ENCODE assay signal across 7 mouse cellular contexts in genomic region chr10:70096366-70097188, GRCm38 (mm10). TPM values are rescaled to one million over a fixed set of nuclear protein-coding genes. Genes with fewer than 3 reads are reported as not detected.
DNase-seq lines count a peak whose midpoint lies in the region; ATAC-seq and TF ChIP-seq lines count a peak whose summit lies in the region.

TSS of gene Ccdc6 (plus strand) at chr10:70097121.

- DNase-seq in adrenal gland, postnatal 10 days: peak; percentile 93
- peak; percentile 77 for DNase-seq in embryo, embryonic 9.5 days (ENCODE audit: extremely low spot score)
- no peak for DNase-seq in gonadal fat pad, adult 2 months (ENCODE audit: low read depth)
- DNase-seq in limb, embryonic 11.5 days (ENCODE audit: low spot score): peak; percentile 87

- H3K27me3 ChIP-seq in intestine, postnatal 0 days (replicated peaks; ENCODE audit: control insufficient read depth, insufficient read depth, low read length): no peaks in the 10 kb centered on the region
- H3K27me3 ChIP-seq in limb, embryonic 11.5 days (ENCODE audit: control insufficient read depth, insufficient read depth, low read length): no peaks in the 10 kb centered on the region
- H3K27me3 ChIP-seq in midbrain, embryonic 13.5 days: no peaks in the 10 kb centered on the region
- H3K27me3 ChIP-seq in small intestine, adult 2 months (ENCODE audit: control insufficient read depth, insufficient read depth, low read length): no peaks in the 10 kb centered on the region

- 0 out of 2 replicates have a peak, but pooled peaks cover 5% of the 10 kb centered on the region for H3K4me1 ChIP-seq in intestine, postnatal 0 days (replicated peaks; ENCODE audit: control insufficient read depth, insufficient read depth, low read length)
- H3K4me1 ChIP-seq in limb, embryonic 11.5 days (ENCODE audit: control insufficient read depth, insufficient read depth, low read length): peaks cover 14% of the 10 kb centered on the region
- peaks cover 46% of the 10 kb centered on the region for H3K4me1 ChIP-seq in midbrain, embryonic 13.5 days (replicated peaks)
- H3K4me1 ChIP-seq in small intestine, adult 2 months (ENCODE audit: control insufficient read depth, insufficient read depth, insufficient read length, low read length): peaks cover 14% of the 10 kb centered on the region; the same call in 1 of the 2 replicates

- H3K36me3 ChIP-seq in intestine, postnatal 0 days (ENCODE audit: control insufficient read depth, insufficient read depth): no peaks in the 10 kb centered on the region
- H3K36me3 ChIP-seq in limb, embryonic 11.5 days (ENCODE audit: control insufficient read depth, insufficient read depth, low read length): no peaks in the 10 kb centered on the region
- H3K36me3 ChIP-seq in midbrain, embryonic 13.5 days: peaks cover 3% of the 10 kb centered on the region; the same call in 1 of the 2 replicates
- no peaks in the 10 kb centered on the region for H3K36me3 ChIP-seq in small intestine, adult 2 months (ENCODE audit: control insufficient read depth, insufficient read depth, low read length)

- H3K9me3 ChIP-seq in intestine, postnatal 0 days (ENCODE audit: control insufficient read depth): no peaks in the 10 kb centered on the region
- no peaks in the 10 kb centered on the region for H3K9me3 ChIP-seq in limb, embryonic 11.5 days (ENCODE audit: control insufficient read depth, low read length)
- no peaks in the 10 kb centered on the region for H3K9me3 ChIP-seq in midbrain, embryonic 13.5 days

- H3K27ac ChIP-seq in intestine, postnatal 0 days (ENCODE audit: low read depth, low read length): peak within 1 kb of the TSS; percentile 92
- peak within 1 kb of the TSS; percentile 67 for H3K27ac ChIP-seq in limb, embryonic 11.5 days (replicated peaks; ENCODE audit: low read depth, low read length)
- peak within 1 kb of the TSS; percentile 85 for H3K27ac ChIP-seq in midbrain, embryonic 13.5 days
- H3K27ac ChIP-seq in small intestine, adult 2 months (ENCODE audit: insufficient read depth, low read depth, low read length): peak within 1 kb of the TSS; percentile 95

- peak; percentile 87 for ATAC-seq in intestine, postnatal 0 days
- peak; percentile 72 for ATAC-seq in limb, embryonic 11.5 days (ENCODE audit: insufficient number of reproducible peaks, low FRiP score, low TSS enrichment, low read depth)
- ATAC-seq in midbrain, embryonic 13.5 days: peak; percentile 92

- H3K4me2 ChIP-seq in intestine, postnatal 0 days (replicated peaks; ENCODE audit: low read depth): peak within 1 kb of the TSS; percentile 93
- H3K4me2 ChIP-seq in limb, embryonic 11.5 days (ENCODE audit: low read depth, severe bottlenecking): peak within 1 kb of the TSS; percentile 83
- peak within 1 kb of the TSS; percentile 82 for H3K4me2 ChIP-seq in midbrain, embryonic 13.5 days (replicated peaks)

- peak within 1 kb of the TSS; percentile 82 for H3K9ac ChIP-seq in intestine, postnatal 0 days (ENCODE audit: low read depth, low read length)
- H3K9ac ChIP-seq in limb, embryonic 11.5 days (ENCODE audit: low read length): peak within 1 kb of the TSS; percentile 87
- peak within 1 kb of the TSS; percentile 95 for H3K9ac ChIP-seq in midbrain, embryonic 13.5 days (replicated peaks)

- peak within 1 kb of the TSS; percentile 91 for H3K4me3 ChIP-seq in intestine, postnatal 0 days (ENCODE audit: low read depth, low read length)
- peak within 1 kb of the TSS; percentile 95 for H3K4me3 ChIP-seq in limb, embryonic 11.5 days (ENCODE audit: low read depth, low read length)
- peak within 1 kb of the TSS; percentile 99 for H3K4me3 ChIP-seq in midbrain, embryonic 13.5 days (replicated peaks)
- H3K4me3 ChIP-seq in small intestine, adult 2 months (ENCODE audit: low read depth, low read length): peak within 1 kb of the TSS; percentile 98

- TF ChIP-seq CTCF in intestine, postnatal 0 days (IDR thresholded peaks at IDR 0.05; ENCODE audit: low read depth): peak; percentile 78
- peak; percentile 57 for TF ChIP-seq CTCF in small intestine, adult 2 months (IDR thresholded peaks at IDR 0.05; ENCODE audit: extremely low read depth, insufficient read length, insufficient replicate concordance, low read depth, low read length)

- 1% methylated on average over 23 of the region's 77 CpGs for WGBS in intestine, postnatal 0 days
- WGBS in limb, embryonic 11.5 days: under 1% methylated on average over 48 of the region's 77 CpGs
- WGBS in midbrain, embryonic 13.5 days: 1% methylated on average over 53 of the region's 77 CpGs
- 1% methylated on average over 54 of the region's 77 CpGs for WGBS in small intestine, adult 2 months

- TF ChIP-seq POLR2A in small intestine, adult 2 months (IDR thresholded peaks at IDR 0.05; ENCODE audit: low read depth, low read length): no peak

RNA-seq across cellular contexts. Expression of gene Ccdc6, which starts in this region (rescaled TPM):
- 10 to 100 TPM; 46.9 to 56.7 TPM for total RNA-seq in adrenal gland, postnatal 10 days (2021)
- 28.7 and 31.8 TPM in 2 replicates for polyA plus RNA-seq in gonadal fat pad, adult 2 months (2012; rRNA removed)
- polyA plus RNA-seq in intestine, postnatal 0 days (2015; fragmentation: Nextera tagmentation; extraction: Ambion mirVana): 8.7 and 10.0 TPM in 2 replicates
- 21.1 and 22.6 TPM in 2 replicates for polyA plus RNA-seq in limb, embryonic 11.5 days (2014; fragmentation: Nextera tagmentation; extraction: Ambion mirVana)
- 21.1 and 21.7 TPM in 2 replicates for polyA plus RNA-seq in midbrain, embryonic 13.5 days (2015; fragmentation: Nextera tagmentation; extraction: Ambion mirVana)
- 16.6 and 34.6 TPM in 2 replicates for polyA plus RNA-seq in small intestine, adult 2 months (2012; rRNA removed)
